Mouse (Mus musculus): Measurements from ENCODE around the gene Jmjd8.

Gene Jmjd8

GRCm38 (mm10) chr17:25877025-25877424 is 48.4 kb downstream of the Jmjd8 start:
- DNase-seq (ENCODE audit: low read depth, low spot score) = no peak

GRCm38 (mm10) chr17:25877741-25878610 is 49.3 kb downstream of the Jmjd8 start:
- DNase-seq (ENCODE audit: low read depth, low spot score) = no peak

GRCm38 (mm10) chr17:25878611-25879180 is 50.0 kb downstream of the Jmjd8 start:
- DNase-seq (ENCODE audit: low read depth, low spot score) = no peak

- DNase-seq (ENCODE audit: low read depth, low spot score) = no peak
These were observed 50.6 kb downstream of the Jmjd8 start for GRCm38 (mm10) chr17:25879261-25879660.

- no peak for DNase-seq (ENCODE audit: low read depth, low spot score)
These were observed 51.1 kb downstream of the Jmjd8 start for GRCm38 (mm10) chr17:25879750-25880149.

- no peak for DNase-seq (ENCODE audit: low read depth, low spot score)
These were observed 51.7 kb downstream of the Jmjd8 start, which contains the start of gene Wfikkn1 for GRCm38 (mm10) chr17:25880196-25880910. Gene Wfikkn1, minus strand, starts transcription at chr17:25880858.

GRCm38 (mm10) chr17:25880913-25881641 is 52.4 kb downstream of the Jmjd8 start:
- DNase-seq (ENCODE audit: low read depth, low spot score) = no peak

All from skeletal muscle tissue, adult 2 months (tissue).